Mouse (Mus musculus): ENCODE data around the gene Pfdn6. TPM values are rescaled to one million over a fixed set of nuclear protein-coding genes. Genes with fewer than 3 reads are reported as not detected.
"Not testable (repeated sequence)": the region's sequence is repeated elsewhere in the genome, so short reads cannot be mapped to it uniquely, and the experiment has no call there.

Gene Pfdn6
- total RNA-seq, 2 experiments from 2014 or later = 89.2 to 96.1 TPM

DNA sequence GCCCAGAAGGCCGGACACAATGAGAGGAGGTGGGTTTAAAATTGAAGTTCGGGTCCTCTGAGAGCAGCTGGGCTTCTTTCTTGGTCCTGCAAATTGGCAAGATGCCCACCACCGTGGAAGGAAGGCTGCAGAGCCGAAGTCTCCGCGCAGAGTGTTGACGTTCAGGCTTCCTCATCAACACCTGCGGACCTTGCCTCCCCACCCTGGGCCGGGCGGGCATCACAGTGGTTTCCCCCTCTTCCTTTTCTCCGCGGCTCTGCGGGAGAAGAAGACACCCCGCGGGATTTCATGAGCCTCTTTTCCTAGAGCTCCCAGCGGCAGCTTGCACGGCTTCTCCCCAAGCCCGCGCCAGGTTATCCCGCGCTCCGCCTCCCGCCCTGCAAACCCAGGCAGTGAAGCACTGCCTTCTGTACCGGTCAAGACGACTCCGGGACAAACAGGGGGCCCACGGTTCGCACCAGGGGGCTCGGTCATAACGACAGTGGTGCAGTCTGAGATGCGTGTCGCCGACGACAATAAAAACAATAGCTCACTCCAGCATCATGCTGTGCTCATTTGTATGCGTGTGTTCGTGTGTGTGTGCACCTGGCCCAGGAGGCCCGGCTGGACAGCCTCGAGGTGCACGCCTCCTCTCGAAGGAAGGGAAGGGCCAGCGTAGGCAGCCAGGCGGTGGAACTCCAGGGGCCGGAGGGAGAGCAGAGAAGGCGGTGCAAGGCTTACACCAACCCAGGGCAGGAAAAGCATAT is 31.6 kb downstream of the Pfdn6 start:
- intact Hi-C loops (cut with DNase I) = no loop called here
- DNase-seq (ENCODE audit: extremely low spot score in 1 of 2, low spot score in 2 of 2) = peak; percentile 56 to 86

DNA sequence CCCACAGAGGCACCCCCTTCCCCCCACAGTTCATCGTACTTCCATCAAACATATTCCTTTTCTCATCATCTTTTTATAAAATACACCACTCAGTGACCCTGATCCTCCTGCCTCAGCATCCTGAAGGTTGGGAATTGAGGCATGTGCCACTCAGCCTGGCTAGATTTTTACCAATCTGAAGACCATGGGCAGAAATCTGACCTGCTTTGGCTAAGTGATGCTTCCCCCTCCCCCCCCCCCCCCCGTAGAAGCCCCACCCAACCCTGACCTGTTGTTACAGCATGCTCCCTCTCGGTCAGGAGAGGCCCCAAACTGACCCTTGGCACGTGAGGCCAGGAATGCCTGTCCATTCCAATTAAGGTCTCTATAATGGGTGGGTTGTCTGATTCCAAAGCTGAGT is 35.3 kb downstream of the Pfdn6 start, which contains the start of gene Platr17:
TSS of gene Platr17 (plus strand) at position 301 of the 400 bp plus-strand sequence.
- DNase-seq (ENCODE audit: extremely low spot score in 1 of 2, low spot score in 2 of 2); intact Hi-C loops (cut with DNase I): not testable (repeated sequence)

DNA sequence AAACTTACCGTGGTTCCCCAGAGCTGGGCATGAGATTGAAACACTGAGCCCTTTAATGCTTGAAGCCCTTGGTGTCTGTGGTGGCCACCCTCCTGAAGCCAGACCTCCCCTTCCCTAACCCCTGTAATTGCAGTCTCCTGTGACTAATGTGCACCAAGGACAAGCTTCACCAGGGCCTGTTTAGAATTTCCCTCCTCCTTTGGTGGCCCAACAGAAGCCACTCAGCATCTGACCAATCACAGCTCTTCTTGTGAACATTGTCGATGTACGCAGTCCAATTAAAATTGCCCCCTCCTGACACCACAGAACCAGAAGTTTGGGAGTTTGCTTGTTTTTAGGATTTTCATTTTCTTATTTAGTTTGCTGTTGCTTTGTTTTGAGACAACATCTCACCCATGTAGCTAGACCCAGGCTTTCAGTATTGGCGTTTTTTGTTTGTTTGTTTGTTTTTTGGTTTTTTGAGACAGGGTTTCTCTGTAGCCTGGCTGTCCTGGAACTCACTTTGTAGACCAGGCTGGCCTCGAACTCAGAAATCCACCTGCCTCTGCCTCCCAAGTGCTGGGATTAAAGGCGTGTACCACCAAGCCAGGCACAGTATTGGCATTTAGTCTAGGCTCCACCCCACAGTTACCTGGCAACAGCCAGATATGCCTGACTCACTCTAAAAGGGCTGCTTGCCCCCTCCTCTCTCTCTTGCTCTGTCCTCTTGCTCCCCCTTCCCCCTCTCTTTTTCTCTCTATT is 36.1 kb downstream of the Pfdn6 start:
- DNase-seq (ENCODE audit: extremely low spot score in 1 of 2, low spot score in 2 of 2); intact Hi-C loops (cut with DNase I): not testable (repeated sequence)

DNA sequence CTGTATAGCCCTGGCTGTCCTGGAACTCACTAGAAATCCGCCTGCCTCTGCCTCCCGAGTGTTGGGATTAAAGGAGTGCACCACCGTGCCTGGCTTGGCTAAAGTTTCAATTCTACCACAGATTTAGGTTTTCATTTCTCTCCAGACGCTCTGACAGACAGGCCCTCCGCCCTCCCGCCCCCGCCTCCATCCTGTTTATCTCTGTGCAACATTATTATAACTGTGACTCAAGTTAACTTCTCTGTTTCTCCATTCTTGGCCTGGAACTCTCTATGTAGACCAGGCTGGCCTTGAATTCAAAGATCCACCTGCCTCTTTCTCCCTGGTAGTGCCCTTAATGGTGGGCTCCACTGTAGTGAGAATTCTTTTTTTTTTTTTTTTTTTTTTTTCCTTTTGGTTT is 37.7 kb downstream of the Pfdn6 start:
- DNase-seq (ENCODE audit: extremely low spot score in 1 of 2, low spot score in 2 of 2) = no peak
- intact Hi-C loops (cut with DNase I) = no loop called here

DNA sequence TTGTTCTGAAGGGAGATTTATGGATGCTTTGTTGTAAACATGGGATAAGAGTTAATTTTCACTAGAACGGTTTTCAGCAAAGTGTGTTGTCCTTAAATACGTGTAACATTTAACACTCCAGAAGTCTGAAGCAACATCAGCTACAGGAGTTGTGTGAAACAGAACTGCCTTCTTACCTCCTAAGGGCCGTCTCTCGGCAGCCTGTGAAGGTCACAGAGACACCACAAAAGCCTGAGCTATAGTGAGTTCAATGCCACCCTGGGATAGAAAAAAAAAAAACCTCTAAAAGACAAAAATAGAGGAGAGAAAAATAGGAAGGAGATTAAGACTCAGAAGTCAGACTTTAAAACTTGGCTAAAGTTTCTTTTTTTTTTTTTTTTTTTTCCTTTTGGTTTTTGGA is 38.1 kb downstream of the Pfdn6 start:
- intact Hi-C loops (cut with DNase I) = no loop called here
- no peak for DNase-seq (ENCODE audit: extremely low spot score in 1 of 2, low spot score in 2 of 2)

DNA sequence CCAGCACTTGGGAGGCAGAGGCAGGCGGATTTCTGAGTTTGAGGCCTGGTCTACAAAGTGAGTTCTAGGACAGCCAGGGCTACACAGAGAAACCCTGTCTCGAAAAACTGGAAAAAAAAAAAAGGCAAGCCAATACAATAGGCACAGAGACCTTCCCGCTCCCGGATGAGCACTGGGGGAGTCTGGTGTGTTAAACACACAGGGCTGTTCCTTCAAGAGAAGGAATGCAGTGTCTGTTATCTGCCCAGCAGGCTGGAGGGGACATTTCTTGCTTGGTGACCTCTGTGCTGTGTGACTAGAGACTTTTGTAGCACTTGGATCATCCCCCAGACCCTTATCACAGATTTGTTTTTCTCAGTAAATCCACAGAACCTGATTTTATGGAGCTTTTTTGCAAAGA is 38.5 kb downstream of the Pfdn6 start:
- no peak for DNase-seq (ENCODE audit: extremely low spot score in 1 of 2, low spot score in 2 of 2)
- intact Hi-C loops (cut with DNase I) = no loop called here

DNA sequence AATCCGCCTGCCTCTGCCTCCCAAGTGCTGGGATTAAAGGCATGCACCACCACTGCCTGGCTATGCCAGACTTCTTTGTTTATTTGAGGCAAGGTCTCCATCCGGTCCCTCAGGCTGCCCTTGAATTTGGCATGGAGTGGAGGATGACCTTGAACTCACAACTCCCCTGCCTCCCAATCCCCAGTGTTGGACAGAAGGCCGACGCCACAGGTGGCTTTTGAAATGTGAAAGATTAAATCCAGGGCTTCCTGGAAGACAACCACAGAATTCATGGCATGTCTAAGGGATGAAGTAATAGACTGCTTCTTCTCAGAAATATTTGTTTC is 39.2 kb downstream of the Pfdn6 start:
- intact Hi-C loops (cut with DNase I) = no loop called here
- DNase-seq (ENCODE audit: extremely low spot score in 1 of 2, low spot score in 2 of 2) = no peak

DNA sequence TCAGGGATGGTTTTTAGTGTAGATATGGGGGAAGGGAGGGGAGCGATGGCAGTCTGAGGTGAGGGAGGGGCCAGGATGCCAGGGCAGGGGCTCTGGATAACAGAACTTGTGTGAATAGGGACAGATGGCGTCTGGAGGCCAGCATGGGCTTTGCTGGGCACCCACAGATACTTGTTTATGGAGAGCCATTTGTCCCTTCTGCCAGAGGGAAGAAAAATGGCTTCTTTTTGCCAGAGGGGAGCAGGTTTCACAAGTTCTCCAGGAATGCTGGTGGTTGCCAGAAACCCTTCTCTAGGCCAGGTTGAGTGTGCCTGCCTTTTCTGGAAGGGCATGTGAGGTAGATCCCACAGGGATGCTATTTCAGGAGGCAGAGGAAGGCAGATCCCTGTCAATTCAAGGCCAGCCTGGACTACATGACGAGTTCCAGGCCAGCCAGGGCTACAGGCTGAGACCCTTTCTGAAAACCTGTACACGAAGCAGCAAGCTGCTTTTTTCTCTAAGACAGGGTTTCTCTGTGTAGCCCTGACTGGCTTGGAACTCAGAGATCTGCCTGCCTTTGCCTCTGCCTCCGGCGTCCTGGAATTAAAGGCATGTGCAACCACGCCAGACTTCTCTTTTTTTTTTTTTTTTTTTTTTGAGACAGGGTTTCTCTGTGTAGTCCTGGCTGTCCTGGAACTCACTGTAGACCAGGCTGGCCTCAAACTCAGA is 39.7 kb downstream of the Pfdn6 start:
- no peak for DNase-seq (ENCODE audit: extremely low spot score in 1 of 2, low spot score in 2 of 2)
- intact Hi-C loops (cut with DNase I) = no loop called here

DNA sequence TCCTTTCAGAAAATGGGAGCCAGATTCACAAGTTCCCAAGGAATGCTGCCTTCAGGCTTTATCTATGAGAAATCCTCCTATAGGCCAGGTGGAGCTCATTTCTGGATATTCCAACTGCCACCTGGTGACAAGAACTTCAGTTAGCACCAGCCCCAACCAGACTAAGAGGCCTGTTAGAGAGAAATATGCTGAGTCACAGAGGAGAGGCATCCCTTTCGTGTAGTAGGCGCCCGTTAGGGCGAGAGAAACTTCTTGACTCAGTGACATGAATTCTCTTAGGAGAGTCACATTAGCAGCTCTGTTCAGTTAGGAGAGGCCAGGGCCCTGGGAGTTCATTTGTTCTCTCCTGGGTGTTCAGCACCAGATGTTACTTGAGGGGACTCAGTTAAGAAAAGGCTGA is 40.5 kb downstream of the Pfdn6 start:
- DNase-seq (ENCODE audit: extremely low spot score in 1 of 2, low spot score in 2 of 2) = no peak
- intact Hi-C loops (cut with DNase I) = no loop called here

DNA sequence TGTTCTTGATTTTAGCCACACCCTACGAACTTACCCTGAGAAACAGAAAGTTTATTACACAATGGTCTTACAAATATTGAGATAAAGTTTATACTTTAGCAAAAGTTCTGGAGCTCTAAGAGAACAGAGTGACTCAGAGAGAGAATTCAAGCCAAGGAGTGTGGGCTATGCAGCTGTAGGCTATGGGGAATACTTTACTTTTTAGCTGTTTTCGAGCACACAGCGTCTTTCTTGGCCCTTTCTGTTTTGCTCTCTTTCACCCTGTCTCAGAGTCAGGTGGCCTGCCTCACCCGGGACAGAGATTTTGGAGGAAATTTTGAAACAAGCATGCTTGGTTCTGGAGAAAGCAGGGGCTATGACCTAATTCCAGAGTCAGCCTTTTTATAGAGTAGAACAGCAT is 42.0 kb downstream of the Pfdn6 start:
- DNase-seq (ENCODE audit: extremely low spot score in 1 of 2, low spot score in 2 of 2); intact Hi-C loops (cut with DNase I): not testable (repeated sequence)

DNA sequence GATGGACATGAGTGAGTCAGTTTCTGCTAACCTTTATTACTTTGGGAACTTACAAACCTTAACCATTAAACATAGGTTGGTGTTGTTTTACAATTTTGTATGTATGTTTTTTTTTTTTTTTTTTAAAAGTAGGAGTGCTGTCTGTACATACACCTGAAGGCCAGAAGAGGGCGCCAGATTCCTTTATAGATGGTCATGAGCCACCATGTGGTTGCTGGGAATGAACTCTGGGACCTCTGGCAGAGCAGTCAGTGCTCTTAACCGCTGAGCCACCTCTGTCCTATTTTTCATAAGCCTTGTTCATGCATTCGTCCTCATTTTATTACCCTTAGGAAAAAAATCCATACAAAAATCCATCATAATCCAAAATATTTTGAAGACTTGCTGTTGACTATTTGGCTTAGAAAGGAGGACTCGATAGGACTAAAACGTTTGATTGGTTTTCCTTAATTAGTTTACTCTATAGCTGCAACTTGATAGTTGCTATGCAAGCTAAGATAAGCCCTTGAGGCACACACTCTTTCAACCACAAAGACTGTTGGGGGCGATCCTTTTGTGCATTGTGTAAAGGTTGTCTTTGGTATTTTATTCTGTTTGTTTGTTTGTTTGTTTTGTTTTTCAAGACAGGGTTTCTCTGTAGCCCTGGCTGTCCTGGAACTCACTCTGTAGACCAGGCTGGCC is 42.9 kb downstream of the Pfdn6 start:
- intact Hi-C loops (cut with DNase I) = no loop called here

DNA sequence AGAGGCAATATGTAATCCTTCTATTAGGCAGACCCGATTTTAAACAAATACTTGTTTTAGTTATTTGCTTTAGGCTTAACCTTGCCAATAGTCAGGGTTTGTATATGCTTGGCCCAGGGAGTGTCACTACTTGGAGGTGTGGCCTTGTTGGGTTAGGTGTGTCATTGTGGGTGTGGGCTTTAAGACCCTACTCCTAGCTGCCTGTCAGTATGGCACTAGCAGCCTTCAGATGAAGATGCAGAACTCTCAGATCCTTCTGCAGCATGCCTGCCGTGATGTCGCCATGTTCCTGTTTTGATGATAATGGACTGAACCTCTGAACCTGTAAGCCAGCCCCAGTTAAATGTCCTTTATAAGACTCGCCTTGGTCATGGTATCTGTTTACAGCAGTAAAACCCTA is 47.1 kb downstream of the Pfdn6 start:
- intact Hi-C loops (cut with DNase I); DNase-seq (ENCODE audit: extremely low spot score in 1 of 2, low spot score in 2 of 2): not testable (repeated sequence)

More for the DNA sequence above, 42.9 kb downstream of the Pfdn6 start:
- DNase-seq (ENCODE audit: extremely low spot score in 1 of 2, low spot score in 2 of 2) = no peak

DNA sequence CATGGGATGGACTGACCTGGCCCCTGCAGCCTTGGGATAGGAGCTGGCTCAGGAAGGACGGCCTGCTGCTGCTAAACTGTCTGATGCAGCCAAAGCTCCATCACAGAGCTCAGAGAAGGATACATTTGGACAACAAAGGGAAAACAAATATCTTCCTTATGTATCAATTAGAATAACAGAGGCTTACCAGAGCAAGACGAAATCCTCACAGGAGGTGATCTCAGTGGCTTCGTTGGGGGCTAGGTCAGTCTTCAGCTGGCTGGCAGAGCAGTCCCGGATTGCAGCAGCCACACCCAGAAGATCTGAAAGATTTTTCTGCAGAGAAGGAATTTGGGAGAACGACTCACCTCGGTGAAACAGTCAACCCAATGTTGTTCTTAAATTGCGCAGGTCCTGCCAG is 47.7 kb downstream of the Pfdn6 start:
- intact Hi-C loops (cut with DNase I) = no loop called here

DNA sequence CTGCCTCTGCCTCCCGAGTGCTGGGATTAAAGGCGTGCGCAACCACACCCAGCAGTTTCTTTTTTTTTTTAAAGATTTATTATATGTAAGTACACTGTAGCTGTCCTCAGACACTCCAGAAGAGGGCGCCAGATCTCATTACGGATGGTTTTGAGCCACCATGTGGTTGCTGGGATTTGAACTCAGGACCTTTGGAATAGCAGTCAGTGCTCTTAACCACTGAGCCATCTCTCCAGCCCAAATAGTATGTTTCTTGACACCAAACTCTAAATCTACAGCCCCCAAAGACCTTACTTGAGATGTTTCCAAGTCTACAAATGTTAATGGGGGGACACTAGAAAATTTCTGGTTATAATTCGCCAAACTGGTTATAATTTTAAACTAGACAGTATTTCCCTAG is 48.3 kb downstream of the Pfdn6 start:
- intact Hi-C loops (cut with DNase I); DNase-seq (ENCODE audit: extremely low spot score in 1 of 2, low spot score in 2 of 2): not testable (repeated sequence)

More for the DNA sequence above, 47.7 kb downstream of the Pfdn6 start:
- no peak for DNase-seq (ENCODE audit: extremely low spot score in 1 of 2, low spot score in 2 of 2)

DNA sequence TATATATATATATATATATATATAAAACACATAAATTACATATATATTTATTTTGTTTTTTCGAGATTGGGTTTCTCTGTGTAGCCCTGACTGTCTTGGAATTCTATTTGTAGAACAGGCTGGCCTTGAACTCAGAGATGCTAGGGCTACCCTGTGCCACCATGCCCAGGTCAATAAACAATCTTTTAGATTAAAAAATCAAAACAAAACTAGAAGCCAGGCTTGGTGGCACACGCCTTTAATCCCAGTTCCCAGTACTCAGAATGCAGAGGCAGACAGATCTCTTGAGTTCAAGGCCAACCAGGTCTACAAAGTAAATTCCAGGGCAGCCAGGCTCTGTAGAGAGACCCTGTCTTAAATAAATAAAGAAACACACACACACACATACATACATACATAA is 48.8 kb downstream of the Pfdn6 start:
- intact Hi-C loops (cut with DNase I) = no loop called here

DNA sequence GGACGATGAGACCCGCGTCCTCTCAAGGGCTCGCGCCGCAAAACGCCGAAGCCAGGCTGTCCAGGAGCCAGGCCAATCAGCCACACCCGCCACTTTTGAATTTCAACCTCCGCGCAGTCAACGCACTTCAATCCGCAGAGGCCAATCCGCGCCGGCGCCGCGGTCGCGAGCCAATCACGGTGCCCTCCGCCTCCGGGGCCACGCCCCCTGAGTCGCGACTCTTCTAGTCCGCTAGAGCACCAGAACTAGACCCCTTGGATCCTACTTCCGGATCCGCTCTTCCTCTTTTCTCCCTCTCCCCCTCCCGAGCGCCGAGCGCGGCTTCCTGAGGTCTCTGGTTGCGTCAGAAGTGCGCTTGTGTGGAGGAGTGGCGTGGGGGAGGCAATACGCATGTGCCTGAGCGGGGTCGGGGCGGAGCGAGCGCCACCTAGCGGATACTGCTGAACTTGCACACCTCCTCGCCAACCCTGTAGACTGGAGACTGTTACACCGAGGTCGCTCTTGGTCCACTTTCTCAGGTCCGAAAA is 49.5 kb downstream of the Pfdn6 start, which contains the start of gene Kifc1:
TSS of gene Kifc1 (minus strand) at position 129 of the 527 bp plus-strand sequence.
- DNase-seq (ENCODE audit: extremely low spot score in 1 of 2, low spot score in 2 of 2) = peak; percentile 99 to 100
- intact Hi-C loops (cut with DNase I) = no loop called here

More for the DNA sequence above, 48.8 kb downstream of the Pfdn6 start:
- no peak for DNase-seq (ENCODE audit: extremely low spot score in 1 of 2, low spot score in 2 of 2)

DNA sequence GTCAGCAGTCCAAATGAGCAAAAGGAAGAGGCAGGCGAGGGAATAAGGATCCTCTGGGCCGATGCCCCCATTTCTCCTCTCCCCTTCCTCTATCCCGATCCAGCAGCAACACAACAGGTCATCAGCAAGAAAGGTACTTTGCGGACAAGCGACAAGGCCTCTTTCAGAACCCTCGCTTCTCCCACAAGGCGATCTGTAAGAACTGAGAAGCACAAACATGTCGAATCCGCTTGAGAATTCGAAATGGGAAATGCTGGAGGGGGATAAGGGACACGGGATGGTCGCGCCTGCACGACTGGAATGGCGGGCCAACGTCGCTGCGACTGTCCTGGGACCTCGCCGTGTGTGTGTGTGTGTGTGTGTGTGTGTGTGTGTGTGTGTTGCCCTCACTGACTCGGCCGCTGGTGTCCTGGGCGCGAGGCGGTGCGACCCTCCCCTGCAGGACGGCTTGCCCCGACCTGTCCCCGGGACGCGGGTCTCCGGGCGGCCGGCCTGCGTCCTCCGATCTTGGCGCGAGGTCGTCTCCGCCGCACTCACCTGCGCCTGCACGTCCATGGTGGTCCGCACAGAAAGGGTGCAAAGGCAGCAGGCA is 50.1 kb downstream of the Pfdn6 start:
- intact Hi-C loops (cut with DNase I); DNase-seq (ENCODE audit: extremely low spot score in 1 of 2, low spot score in 2 of 2): not testable (repeated sequence)
